Mouse (Mus musculus) lung, postnatal 0 days (tissue): ENCODE results near the gene Ltv1. TPM values are rescaled to one million over a fixed set of nuclear protein-coding genes. Genes with fewer than 3 reads are reported as not detected.

Experiments used
- ATAC-seq: fragments of 200-750 bp; cut with Nextera tagmentation; 2 replicates; pipeline ENCODE4 v1.8.0; 2017; ENCODE audit warnings: moderate library complexity
- DNase-seq: peaks from one replicate; pipeline ENCODE4 v3.0.0-alpha.2; 2016; ENCODE audit warnings: low spot score
- H3K27ac ChIP-seq: fragments of 300-500 bp; sonication (generic); 2 replicates; pipeline ENCODE4 v1.5.1; 2014; ENCODE audit warnings: antibody characterized with exemption, mild to moderate bottlenecking, low read length, mixed read lengths
- H3K27me3 ChIP-seq: fragments of 300-500 bp; sonication (generic); replicated peaks from 2 replicates; pipeline ENCODE4 v1.6.1; 2014; ENCODE audit warnings: low read length, mixed read lengths; ENCODE audit not compliant: insufficient read depth
- H3K36me3 ChIP-seq: fragments of 300-500 bp; sonication (generic); 2 replicates; pipeline ENCODE4 v1.6.1; 2014; ENCODE audit warnings: low read length, mixed read lengths; ENCODE audit not compliant: insufficient read depth
- H3K4me1 ChIP-seq: fragments of 300-500 bp; sonication (generic); 2 replicates; pipeline ENCODE4 v1.6.1; 2014; ENCODE audit warnings: antibody characterized with exemption, low read depth, low read length, mixed read lengths; ENCODE audit not compliant: insufficient read depth
- H3K4me2 ChIP-seq: fragments of 300-500 bp; sonication (generic); replicated peaks from 2 replicates; pipeline ENCODE4 v1.6.1; 2014; ENCODE audit warnings: low read depth, mild to moderate bottlenecking, low read length, moderate library complexity, mixed read lengths
- H3K4me3 ChIP-seq: fragments of 300-500 bp; sonication (generic); 2 replicates; pipeline ENCODE4 v1.5.1; 2014; ENCODE audit warnings: low read depth, low read length
- H3K9ac ChIP-seq: fragments of 300-500 bp; sonication (generic); replicated peaks from 2 replicates; pipeline ENCODE4 v1.6.1; 2014; ENCODE audit warnings: low read depth, mild to moderate bottlenecking
- H3K9me3 ChIP-seq: fragments of 300-500 bp; sonication (generic); 2 replicates; pipeline ENCODE4 v1.6.1; 2016; ENCODE audit warnings: low read length, mixed read lengths
- CTCF ChIP-seq: IDR thresholded peaks from 2 replicates; pipeline ENCODE4 v1.5.1; 2016; ENCODE audit warnings: antibody characterized with exemption, mild to moderate bottlenecking
- EP300 ChIP-seq: IDR thresholded peaks from 2 replicates; pipeline ENCODE4 v1.6.1; 2016; ENCODE audit warnings: antibody characterized with exemption, mild to moderate bottlenecking, control low read depth
- WGBS: fragments of 180-500 bp; shearing (Covaris S2); extraction: QIAGEN DNeasy Blood & Tissue Kit; methylation state at CpG from one replicate; pipeline ENCODE4 v1.1.7; 2014; 5-methylcytosine and 5-hydroxymethylcytosine counted together
- polyA plus RNA-seq: library from polyadenylated mRNA; unstranded; fragments of >200 nt; fragmentation: Nextera tagmentation; extraction: Ambion mirVana; gene quantifications from 2 replicates; pipeline ENCODE4 v1.2.1, GENCODE M21; 2015

Ltv1 gene
- polyA plus RNA-seq, 1 experiment from 2014 or later, result 32.2 TPM

GRCm38 (mm10) chr10:13152811-13153364 lies 40.1 kb downstream of the Ltv1 start:
- no peaks in the 10 kb centered on the region for H3K9me3 ChIP-seq
- WGBS, result 85% methylated on average over 4 of the region's 4 CpGs
- ATAC-seq, result no peak
- H3K36me3 ChIP-seq, result no peaks in the 10 kb centered on the region
- no peak overlapping the region for H3K9ac ChIP-seq
- no peak for TF ChIP-seq CTCF
- no peak overlapping the region for H3K4me3 ChIP-seq
- no peak overlapping the region for H3K27ac ChIP-seq
- no peak overlapping the region for H3K4me2 ChIP-seq
- H3K4me1 ChIP-seq, result no peaks in the 10 kb centered on the region
- no peaks in the 10 kb centered on the region for H3K27me3 ChIP-seq
- DNase-seq, result no peak

- H3K4me1 ChIP-seq, result no peaks in the 10 kb centered on the region
- no peak overlapping the region for H3K27ac ChIP-seq
- no peaks in the 10 kb centered on the region for H3K36me3 ChIP-seq
- no peaks in the 10 kb centered on the region for H3K27me3 ChIP-seq
- no peak overlapping the region for H3K9ac ChIP-seq
- TF ChIP-seq CTCF (no peak), EP300 (no peak)
- no peak overlapping the region for H3K4me2 ChIP-seq
- ATAC-seq (peak; percentile 58), DNase-seq (peak; percentile 49)
- no peak overlapping the region for H3K4me3 ChIP-seq
- WGBS, result 54% methylated on average over 5 of the region's 5 CpGs
- no peaks in the 10 kb centered on the region for H3K9me3 ChIP-seq
Observed at GRCm38 (mm10) chr10:13151353-13151752, 41.6 kb downstream of the Ltv1 start.

GRCm38 (mm10) chr10:13150435-13150834 lies 42.5 kb downstream of the Ltv1 start:
- no peak overlapping the region for H3K27ac ChIP-seq
- no peak overlapping the region for H3K9ac ChIP-seq
- no peak for ATAC-seq
- H3K4me3 ChIP-seq, result no peak overlapping the region
- no peak overlapping the region for H3K4me2 ChIP-seq
- no peak for DNase-seq
- WGBS, result 85% methylated on average over 3 of the region's 3 CpGs
- no peaks in the 10 kb centered on the region for H3K9me3 ChIP-seq
- TF ChIP-seq CTCF, result no peak
- TF ChIP-seq EP300, result no peak
- H3K36me3 ChIP-seq, result no peaks in the 10 kb centered on the region
- no peaks in the 10 kb centered on the region for H3K4me1 ChIP-seq
- H3K27me3 ChIP-seq, result no peaks in the 10 kb centered on the region

- Histone ChIP-seq H3K4me2 (no peak overlapping the region), H3K27me3 (no peaks in the 10 kb centered on the region), H3K9ac (no peak overlapping the region), H3K9me3 (no peaks in the 10 kb centered on the region), H3K36me3 (no peaks in the 10 kb centered on the region), H3K27ac (no peak overlapping the region), H3K4me1 (no peaks in the 10 kb centered on the region), H3K4me3 (no peak overlapping the region)
- WGBS, result 29% methylated on average over 2 of the region's 2 CpGs
- no peak for TF ChIP-seq EP300
- DNase-seq (no peak), ATAC-seq (no peak)
Observed at GRCm38 (mm10) chr10:13140434-13140833, 52.5 kb downstream of the Ltv1 start.

GRCm38 (mm10) chr10:13137906-13138305 lies 55.1 kb downstream of the Ltv1 start:
- no peak overlapping the region for H3K4me3 ChIP-seq
- WGBS, result 76% methylated on average over 6 of the region's 6 CpGs
- no peaks in the 10 kb centered on the region for H3K9me3 ChIP-seq
- no peaks in the 10 kb centered on the region for H3K4me1 ChIP-seq
- DNase-seq (no peak), ATAC-seq (no peak)
- TF ChIP-seq CTCF (no peak), EP300 (no peak)
- no peaks in the 10 kb centered on the region for H3K27me3 ChIP-seq
- no peak overlapping the region for H3K4me2 ChIP-seq
- H3K9ac ChIP-seq, result no peak overlapping the region
- no peaks in the 10 kb centered on the region for H3K36me3 ChIP-seq
- no peak overlapping the region for H3K27ac ChIP-seq

GRCm38 (mm10) chr10:13135751-13136150 lies 57.2 kb downstream of the Ltv1 start:
- ATAC-seq (no peak), DNase-seq (no peak)
- no peaks in the 10 kb centered on the region for H3K36me3 ChIP-seq
- WGBS, result 92% methylated on average over 7 of the region's 7 CpGs
- TF ChIP-seq CTCF, result no peak
- TF ChIP-seq EP300, result no peak
- H3K9ac ChIP-seq, result no peak overlapping the region
- H3K27ac ChIP-seq, result no peak overlapping the region
- no peak overlapping the region for H3K4me3 ChIP-seq
- no peak overlapping the region for H3K4me2 ChIP-seq
- H3K4me1 ChIP-seq, result no peaks in the 10 kb centered on the region
- no peaks in the 10 kb centered on the region for H3K27me3 ChIP-seq
- no peaks in the 10 kb centered on the region for H3K9me3 ChIP-seq

GRCm38 (mm10) chr10:13135276-13135675 lies 57.7 kb downstream of the Ltv1 start:
- DNase-seq, result no peak
- 85% methylated on average over 7 of the region's 7 CpGs for WGBS
- H3K4me3 ChIP-seq, result no peak overlapping the region
- TF ChIP-seq CTCF (no peak), EP300 (no peak)
- H3K27ac ChIP-seq, result no peak overlapping the region
- no peak overlapping the region for H3K4me2 ChIP-seq
- no peak overlapping the region for H3K9ac ChIP-seq
- no peak for ATAC-seq
- H3K36me3 ChIP-seq, result no peaks in the 10 kb centered on the region
- no peaks in the 10 kb centered on the region for H3K4me1 ChIP-seq
- no peaks in the 10 kb centered on the region for H3K27me3 ChIP-seq
- no peaks in the 10 kb centered on the region for H3K9me3 ChIP-seq
